Mouse (Mus musculus) MEL (cell line): Measurements from ENCODE around the gene Plekhg2.

Experiments
- CHD1 ChIP-seq: IDR thresholded peaks from 2 replicates; pipeline ENCODE4 v1.6.1; 2012; ENCODE audit warnings: low read depth, mild to moderate bottlenecking, inconsistent platforms, low read length, improper control_type of control experiment
- CTCF ChIP-seq, 3 experiments: IDR thresholded peaks in 2 of 3; conservative IDR thresholded peaks in 1 of 3; 2 replicates each; pipeline ENCODE4 v1.5.1; 2011 to 2012; ENCODE audit warnings: low read length in 3 of 3, low read depth in 2 of 3, mild to moderate bottlenecking in 2 of 3, improper control_type of control experiment in 1 of 3, inconsistent platforms in 1 of 3, mixed read lengths in 1 of 3, moderate library complexity in 1 of 3; ENCODE audit not compliant: control insufficient read depth in 1 of 3, insufficient read depth in 1 of 3, poor library complexity in 1 of 3, severe bottlenecking in 1 of 3
- MYC ChIP-seq: IDR thresholded peaks from 2 replicates; pipeline ENCODE4 v1.6.1; 2011; ENCODE audit warnings: low read depth, mild to moderate bottlenecking, low read length, improper control_type of control experiment, moderate library complexity

DNA sequence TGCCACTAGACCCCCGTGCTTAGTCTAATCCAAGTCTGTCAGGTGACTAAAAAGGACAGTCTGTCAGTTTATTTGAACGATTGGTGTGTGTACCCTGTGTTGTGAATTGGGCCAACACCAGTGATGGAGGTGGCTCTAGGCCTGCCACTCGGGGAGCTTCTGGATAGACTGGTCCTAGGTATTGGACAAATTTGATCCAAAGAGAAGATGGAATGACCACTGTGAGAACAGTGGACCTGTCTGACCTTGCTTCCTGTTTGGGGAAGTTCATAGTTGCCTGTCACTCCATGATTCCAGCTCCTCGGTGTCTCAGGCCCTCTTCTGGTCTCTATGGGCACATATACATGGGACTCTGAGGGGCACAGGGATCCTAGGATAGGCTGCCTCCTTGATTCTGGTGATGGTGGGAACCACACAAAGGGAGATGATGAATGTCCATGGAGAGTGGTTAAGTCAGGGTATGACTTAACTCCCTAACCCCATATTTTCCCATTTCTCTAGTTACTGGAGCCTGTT lies 20.7 kb downstream of the Plekhg2 start:
- no peak for TF ChIP-seq CHD1
- TF ChIP-seq CTCF (IDR thresholded peaks at IDR 0.05 in 2 of 3, conservative IDR thresholded peaks at IDR 0.05 in 1 of 3; ENCODE audit: control insufficient read depth in 1 of 3, insufficient read depth in 1 of 3, low read depth in 2 of 3, low read length in 3 of 3, poor library complexity in 1 of 3, severe bottlenecking in 1 of 3): no peak
- TF ChIP-seq MYC: no peak
